Mouse (Mus musculus) embryo, embryonic 10 days (tissue): ENCODE data around the gene Akt2.

Source experiments
- DNase-seq: peaks from one replicate; pipeline ENCODE4 v3.0.0-alpha.2; 2015; ENCODE audit warnings: low spot score

The Akt2 gene

GRCm38 (mm10) chr7:27590088-27590487 lies 1.3 kb upstream of the Akt2 start:
- no peak for DNase-seq

DNA sequence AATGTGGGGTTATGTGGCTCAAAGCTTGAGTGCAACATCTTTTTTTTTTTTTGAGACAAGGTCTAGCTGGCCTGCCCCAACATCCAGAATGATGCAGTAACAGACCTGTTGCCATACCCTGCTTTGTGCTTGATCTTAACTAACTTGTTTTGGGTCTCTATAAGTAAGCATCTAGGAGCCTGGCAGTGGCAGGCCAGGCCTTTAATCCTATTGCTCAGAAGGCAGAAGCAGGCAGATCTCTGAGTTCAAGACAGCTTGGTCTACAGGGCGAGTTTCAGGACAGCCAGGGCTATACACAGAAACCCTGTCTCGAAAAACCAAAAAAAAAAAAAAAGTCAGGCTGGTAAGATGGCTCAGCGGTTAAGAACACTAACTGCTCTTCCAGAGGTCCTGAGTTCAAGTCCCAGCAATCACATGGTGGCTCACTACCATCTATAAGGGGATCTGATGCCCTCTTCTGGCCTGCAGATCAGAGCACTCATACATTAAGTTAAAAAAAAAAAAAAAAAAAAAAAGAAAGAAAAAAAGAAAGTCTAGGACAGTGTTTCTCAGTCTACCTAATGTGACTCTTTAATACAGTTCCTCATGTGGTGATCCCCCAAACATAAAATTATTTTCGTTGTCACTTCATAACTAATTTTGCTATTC lies 662 bp upstream of the Akt2 start:
- no peak for DNase-seq

GRCm38 (mm10) chr7:27592217-27592929 lies 1.0 kb downstream of the Akt2 start:
- peak; percentile 14 for DNase-seq

- peak; percentile 13 for DNase-seq
These were observed 1.7 kb downstream of the Akt2 start for GRCm38 (mm10) chr7:27592934-27593645.

- no peak for DNase-seq
These were observed 5.5 kb downstream of the Akt2 start for GRCm38 (mm10) chr7:27596586-27597503.

DNA sequence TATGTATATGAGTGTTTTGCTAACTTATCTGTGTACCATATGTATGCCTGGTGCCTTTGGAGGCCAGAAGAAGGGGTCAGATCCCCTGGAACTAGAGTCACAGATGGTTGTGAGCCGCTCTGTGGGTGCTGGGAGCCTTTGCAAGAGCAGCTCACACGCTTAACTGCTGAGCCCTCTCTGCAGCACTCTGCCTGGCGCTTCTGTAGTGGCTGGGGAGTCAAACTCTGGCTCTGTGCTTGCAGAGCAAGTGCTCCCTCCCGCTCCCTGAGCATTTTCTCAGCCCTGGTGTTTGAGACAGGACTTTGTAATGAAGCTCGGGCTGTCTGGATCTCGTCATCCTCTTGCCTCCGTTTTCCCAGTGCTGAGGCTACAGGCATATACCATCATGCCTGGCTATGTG lies 6.7 kb downstream of the Akt2 start:
- no peak for DNase-seq

DNA sequence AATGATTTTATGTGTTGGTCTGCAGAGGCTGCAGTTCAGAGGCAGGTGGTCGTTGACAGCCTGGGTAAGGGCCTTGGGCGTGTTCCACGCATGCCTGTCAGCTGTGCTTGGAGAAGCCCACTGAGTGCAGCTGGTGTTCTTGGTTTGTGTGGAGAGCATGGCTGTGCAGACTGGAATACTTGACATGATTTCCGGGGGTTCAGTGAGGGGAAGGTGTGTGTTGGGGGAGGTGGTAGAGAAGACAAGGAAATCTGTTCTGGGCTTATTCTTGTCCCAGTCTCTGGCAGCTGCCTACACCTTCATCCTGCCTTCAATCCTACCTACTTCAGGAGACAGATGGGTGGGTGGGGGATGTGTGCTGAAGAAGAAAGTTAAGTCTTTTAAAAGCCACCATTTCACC lies 10.3 kb downstream of the Akt2 start:
- no peak for DNase-seq

DNA sequence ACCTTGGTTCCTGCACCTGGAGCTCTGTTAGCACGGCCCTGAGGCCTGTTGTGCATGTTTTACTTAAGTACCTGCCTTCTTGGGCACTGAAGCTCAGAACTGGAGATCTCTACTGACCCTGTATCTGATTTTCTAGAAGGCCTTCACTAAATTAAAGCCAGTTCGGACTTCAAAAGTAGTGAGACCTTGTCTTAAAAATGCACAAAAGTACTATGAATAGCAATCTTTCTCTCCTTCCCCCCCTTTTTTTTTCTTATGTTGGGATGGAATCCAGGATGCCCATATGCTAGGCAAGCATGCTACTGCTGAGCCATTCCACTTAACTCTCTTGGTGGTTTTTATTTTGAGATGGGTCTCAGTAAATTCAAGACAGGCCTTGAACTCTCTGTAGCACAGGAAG lies 10.8 kb downstream of the Akt2 start:
- DNase-seq, result no peak

GRCm38 (mm10) chr7:27602835-27603234 lies 11.5 kb downstream of the Akt2 start:
- no peak for DNase-seq

DNA sequence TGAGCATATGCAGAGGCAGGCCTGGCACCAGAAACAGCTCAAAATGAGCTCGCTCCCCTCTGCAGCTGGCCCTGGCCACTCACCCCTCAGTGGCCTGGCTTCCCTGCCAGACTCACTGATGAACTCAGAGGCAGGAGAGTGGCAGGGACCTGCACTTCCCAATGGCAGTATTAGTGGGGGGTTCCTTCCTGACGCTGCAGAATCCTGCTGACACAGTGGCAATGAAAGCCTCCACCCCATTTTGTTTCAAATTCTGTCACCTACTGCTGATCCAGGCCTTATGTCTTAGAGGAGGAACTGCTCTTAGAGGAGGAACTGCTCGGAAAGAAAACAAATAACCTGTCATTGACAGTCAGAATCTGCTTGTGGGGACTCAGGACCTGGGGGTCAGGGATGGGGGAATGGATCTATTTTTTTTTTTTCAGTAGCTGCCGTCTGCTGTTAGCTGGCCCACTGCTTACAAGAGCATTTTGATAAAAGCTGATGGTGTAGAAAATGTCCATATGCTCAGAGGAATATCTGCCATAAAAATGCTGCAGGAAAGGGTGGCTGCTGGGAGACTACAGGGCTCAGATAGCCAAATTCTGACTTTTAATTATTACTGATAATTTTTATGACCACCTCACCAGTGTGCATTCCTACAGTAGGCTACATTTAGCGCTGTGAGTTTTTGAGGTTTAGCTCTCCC lies 13.5 kb downstream of the Akt2 start:
- DNase-seq, result no peak

GRCm38 (mm10) chr7:27605499-27606285 lies 14.3 kb downstream of the Akt2 start:
- no peak for DNase-seq

DNA sequence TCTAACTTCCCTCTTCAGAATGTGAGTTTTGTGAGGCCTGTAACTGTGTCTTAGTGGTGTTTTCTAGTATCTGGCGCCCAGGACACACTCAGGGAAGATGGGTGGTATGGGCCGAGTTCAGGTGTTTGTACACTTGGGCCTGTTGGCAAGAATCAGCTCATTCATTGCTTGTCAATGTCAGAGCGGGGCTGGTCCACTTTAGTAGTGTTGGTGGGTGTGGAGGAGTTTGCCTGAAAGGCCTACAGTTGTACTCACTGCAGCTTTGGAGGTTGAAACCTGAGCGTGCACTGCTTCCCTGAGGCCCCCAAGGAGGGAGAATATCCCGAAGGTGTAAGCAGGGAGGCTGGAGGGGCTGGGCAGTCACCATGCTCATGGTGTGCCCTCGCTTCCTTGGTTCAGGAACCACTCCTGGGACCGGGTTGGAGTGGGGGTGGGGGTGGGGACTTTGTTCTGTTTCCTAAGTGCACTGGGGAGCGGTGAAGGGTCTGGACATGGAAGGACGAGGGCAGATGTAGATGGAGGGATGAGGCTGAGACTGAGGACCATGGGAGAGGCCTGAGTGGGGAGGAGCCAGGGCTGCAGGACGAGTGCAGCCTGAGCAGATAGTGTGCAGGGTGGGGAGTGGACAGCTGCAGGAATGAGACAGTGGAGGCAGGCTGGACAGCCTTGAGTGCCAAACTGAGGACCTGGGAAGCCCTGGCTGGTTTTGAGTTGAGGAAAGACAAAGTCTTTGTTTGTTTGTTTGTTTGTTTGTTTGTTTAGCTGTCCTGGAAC lies 15.3 kb downstream of the Akt2 start:
- DNase-seq, result no peak

DNA sequence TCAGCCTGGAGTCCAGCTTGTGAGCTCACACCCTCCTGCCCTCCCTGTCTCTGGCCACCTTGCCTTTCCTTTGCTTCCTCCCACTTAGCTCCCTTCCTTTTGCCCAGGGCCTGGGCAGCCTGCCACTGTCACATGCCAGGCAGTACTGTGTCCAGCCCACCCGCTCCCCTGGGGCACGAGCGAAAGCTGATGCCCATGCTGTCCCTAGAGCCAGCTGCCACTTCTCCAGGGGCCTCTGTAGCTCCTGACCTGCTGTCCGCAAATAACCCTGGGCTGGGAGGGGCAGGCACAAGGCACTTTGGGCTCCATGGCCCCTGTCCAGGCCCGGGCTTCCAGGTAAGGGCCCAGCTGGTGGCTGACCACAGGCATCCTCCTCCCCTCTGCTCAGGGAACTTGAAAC lies 16.2 kb downstream of the Akt2 start:
- DNase-seq, result no peak

- DNase-seq, result no peak
These were observed 16.8 kb downstream of the Akt2 start for GRCm38 (mm10) chr7:27608130-27608529.

- DNase-seq, result no peak
These were observed 17.9 kb downstream of the Akt2 start for GRCm38 (mm10) chr7:27609285-27609684.

DNA sequence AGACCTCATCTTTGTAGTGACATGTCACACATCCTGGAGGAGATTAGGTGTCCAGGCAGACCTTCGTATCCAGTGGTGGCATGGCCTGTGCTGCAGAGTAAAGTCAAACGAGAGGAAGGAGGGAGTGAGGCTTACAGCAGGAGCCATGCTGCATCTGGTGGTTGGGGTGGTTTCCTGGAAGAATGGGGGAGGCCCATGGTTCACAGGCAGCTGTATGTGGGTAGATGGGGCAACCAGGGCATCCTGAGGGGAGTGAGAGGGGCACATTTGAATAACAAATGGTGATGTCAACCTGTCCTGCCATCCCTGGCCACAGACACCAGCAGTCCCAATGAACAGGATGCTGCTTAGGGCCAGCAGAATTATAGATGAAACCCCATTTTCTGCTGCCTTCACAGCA lies 18.3 kb downstream of the Akt2 start:
- no peak for DNase-seq

DNA sequence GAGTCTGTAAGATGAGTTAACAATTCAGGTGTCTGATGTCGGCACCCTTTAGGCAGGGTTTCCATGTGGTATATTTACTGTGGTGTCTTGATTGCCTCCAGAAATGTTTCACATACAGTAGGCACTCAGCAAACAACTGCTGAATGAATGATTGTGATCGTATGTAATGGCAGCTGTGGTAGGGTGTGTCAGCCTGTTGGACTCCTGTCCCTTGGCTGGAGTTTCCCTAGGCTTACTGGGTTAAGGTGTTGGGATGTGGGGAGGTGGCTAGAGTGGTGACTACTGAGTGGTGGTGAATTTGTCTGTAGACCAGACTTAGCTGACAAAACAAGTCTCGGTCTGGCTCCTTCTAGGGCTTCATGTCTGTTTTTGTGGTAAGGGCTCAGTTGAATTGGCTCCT lies 19.0 kb downstream of the Akt2 start:
- DNase-seq, result no peak

DNA sequence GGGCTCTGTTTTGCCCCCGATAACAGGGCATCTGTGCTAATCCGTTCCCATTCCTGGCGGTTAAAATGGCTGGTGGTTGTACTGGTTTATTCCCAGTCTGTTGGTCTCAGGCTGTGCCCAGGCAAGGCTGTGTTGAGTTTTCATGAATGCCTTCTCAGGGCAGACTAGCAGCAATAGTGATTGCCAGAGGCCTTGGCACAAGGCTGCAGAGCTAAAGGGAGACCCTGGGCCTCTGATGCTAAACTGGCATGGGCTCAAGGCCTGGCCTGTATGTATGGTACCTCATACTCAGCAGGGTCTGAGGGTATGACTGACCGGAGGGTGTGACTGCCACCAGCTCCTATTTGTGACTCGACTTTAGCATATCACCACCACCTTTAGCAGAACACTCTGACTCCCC lies 19.5 kb downstream of the Akt2 start:
- DNase-seq, result no peak

GRCm38 (mm10) chr7:27612940-27613339 lies 21.6 kb downstream of the Akt2 start:
- DNase-seq, result no peak
